Mouse (Mus musculus): ENCODE measurements at regions not wholly inside any gene's neighbourhood (a gene's known extent, or its start where the extent isn't known, plus 50 kb on each side); places are given as distances from the start of the nearest gene placed in this dataset.

GRCm38 (mm10) chr9:13974870-13975269 is 147.4 kb downstream of the Fam76b start:
- no peak for DNase-seq (ENCODE audit: low spot score in 2 of 2)

- no peak for DNase-seq (ENCODE audit: low spot score in 2 of 2)
These were observed 151.3 kb downstream of the Fam76b start for GRCm38 (mm10) chr9:13978842-13979241.

GRCm38 (mm10) chr9:13987486-13987885 is 160.0 kb downstream of the Fam76b start:
- DNase-seq (ENCODE audit: low spot score in 2 of 2) = no peak

GRCm38 (mm10) chr9:13988901-13989300 is 161.4 kb downstream of the Fam76b start:
- no peak for DNase-seq (ENCODE audit: low spot score in 2 of 2)

GRCm38 (mm10) chr9:13990960-13991359 is 163.4 kb downstream of the Fam76b start:
- DNase-seq (ENCODE audit: low spot score in 2 of 2) = no peak

GRCm38 (mm10) chr9:13992728-13993127 is 165.2 kb downstream of the Fam76b start:
- DNase-seq (ENCODE audit: low spot score in 2 of 2) = no peak

- DNase-seq (ENCODE audit: low spot score in 2 of 2) = no peak
These were observed 171.8 kb downstream of the Fam76b start for GRCm38 (mm10) chr9:13999358-13999757.

GRCm38 (mm10) chr9:14001517-14001916 is 174.0 kb downstream of the Fam76b start:
- DNase-seq (ENCODE audit: low spot score in 2 of 2) = peak in 1 of 2 experiments; percentile 30

- DNase-seq (ENCODE audit: low spot score in 2 of 2) = peak in 1 of 2 experiments; percentile 14
These were observed 174.7 kb downstream of the Fam76b start for GRCm38 (mm10) chr9:14002236-14002635.

- DNase-seq (ENCODE audit: low spot score in 2 of 2) = no peak
These were observed 175.6 kb downstream of the Fam76b start for GRCm38 (mm10) chr9:14003163-14003562.

- DNase-seq (ENCODE audit: low spot score in 2 of 2) = no peak
These were observed 178.9 kb downstream of the Fam76b start for GRCm38 (mm10) chr9:14006233-14006984.

- no peak for DNase-seq (ENCODE audit: low spot score in 2 of 2)
These were observed 181.9 kb downstream of the Fam76b start for GRCm38 (mm10) chr9:14009451-14009850.

- no peak for DNase-seq (ENCODE audit: low spot score in 2 of 2)
These were observed 182.9 kb downstream of the Fam76b start for GRCm38 (mm10) chr9:14010261-14010949.

- no peak for DNase-seq (ENCODE audit: low spot score in 2 of 2)
These were observed 196.7 kb downstream of the Fam76b start for GRCm38 (mm10) chr9:14024216-14024615.

- DNase-seq (ENCODE audit: low spot score in 2 of 2) = no peak
These were observed 197.2 kb downstream of the Fam76b start for GRCm38 (mm10) chr9:14024701-14025100.

GRCm38 (mm10) chr9:14028056-14028455 is 200.5 kb downstream of the Fam76b start:
- DNase-seq (ENCODE audit: low spot score in 2 of 2) = no peak

- no peak for DNase-seq (ENCODE audit: low spot score in 2 of 2)
These were observed 204.0 kb downstream of the Fam76b start for GRCm38 (mm10) chr9:14031358-14032047.

GRCm38 (mm10) chr9:14032048-14032362 is 204.5 kb downstream of the Fam76b start:
- no peak for DNase-seq (ENCODE audit: low spot score in 2 of 2)

- DNase-seq (ENCODE audit: low spot score in 2 of 2) = no peak
These were observed 208.0 kb downstream of the Fam76b start for GRCm38 (mm10) chr9:14035526-14035925.

- no peak for DNase-seq (ENCODE audit: low spot score in 2 of 2)
These were observed 214.5 kb downstream of the Fam76b start for GRCm38 (mm10) chr9:14041900-14042435.

- no peak for DNase-seq (ENCODE audit: low spot score in 2 of 2)
These were observed 220.7 kb downstream of the Fam76b start for GRCm38 (mm10) chr9:14048224-14048623.

- no peak for DNase-seq (ENCODE audit: low spot score in 2 of 2)
These were observed 221.2 kb upstream of the Sesn3 start for GRCm38 (mm10) chr9:14053704-14054103.
